Mouse (Mus musculus) cerebellum, postnatal 10 days (tissue): Measurements from ENCODE around the gene Cdhr1.

Experiments used
- DNase-seq, 2 experiments: peaks; one replicate each; pipeline ENCODE4 v3.0.0; 2021; ENCODE audit warnings: mixed read lengths in 2 of 2

The Cdhr1 gene

GRCm38 (mm10) chr14:37068516-37068915, 29.6 kb downstream of the Cdhr1 start:
- DNase-seq = peak; percentile 11 to 44

GRCm38 (mm10) chr14:37067629-37068028, 30.5 kb downstream of the Cdhr1 start, which contains the start of gene Lrit2:
Gene Lrit2 (plus strand): TSS chr14:37067929.
- no peak for DNase-seq

GRCm38 (mm10) chr14:37066636-37067035, 31.5 kb downstream of the Cdhr1 start:
- DNase-seq = no peak

GRCm38 (mm10) chr14:37064849-37065248, 33.3 kb downstream of the Cdhr1 start:
- DNase-seq = peak in 1 of 2 experiments; percentile 28

GRCm38 (mm10) chr14:37048914-37049410, 49.2 kb downstream of the Cdhr1 start, which contains the start of gene Rgr:
Gene Rgr (minus strand): TSS chr14:37048964.
- no peak for DNase-seq

GRCm38 (mm10) chr14:37034432-37034831, 63.7 kb downstream of the Cdhr1 start:
- DNase-seq = peak in 1 of 2 experiments; percentile 15

GRCm38 (mm10) chr14:37033241-37033640, 64.9 kb downstream of the Cdhr1 start:
- peak; percentile 90 to 93 for DNase-seq

GRCm38 (mm10) chr14:37032481-37033104, 65.6 kb downstream of the Cdhr1 start:
- peak; percentile 63 to 75 for DNase-seq

GRCm38 (mm10) chr14:37028555-37028954, 69.6 kb downstream of the Cdhr1 start:
- DNase-seq = peak; percentile 79 to 85

- DNase-seq = peak; percentile 32 to 48
These were observed 70.2 kb downstream of the Cdhr1 start for GRCm38 (mm10) chr14:37027951-37028350.
